Mouse (Mus musculus) retina, embryonic 14.5 days (tissue): ENCODE results near the gene Dlgap1.
A peak's percentile ranks its signal among the peaks of the same experiment; 100 is the strongest.

ENCODE experiments used
- DNase-seq: peaks from one replicate; pipeline ENCODE4 v3.0.0-alpha.2; 2015; ENCODE audit warnings: low spot score

Gene Dlgap1

DNA sequence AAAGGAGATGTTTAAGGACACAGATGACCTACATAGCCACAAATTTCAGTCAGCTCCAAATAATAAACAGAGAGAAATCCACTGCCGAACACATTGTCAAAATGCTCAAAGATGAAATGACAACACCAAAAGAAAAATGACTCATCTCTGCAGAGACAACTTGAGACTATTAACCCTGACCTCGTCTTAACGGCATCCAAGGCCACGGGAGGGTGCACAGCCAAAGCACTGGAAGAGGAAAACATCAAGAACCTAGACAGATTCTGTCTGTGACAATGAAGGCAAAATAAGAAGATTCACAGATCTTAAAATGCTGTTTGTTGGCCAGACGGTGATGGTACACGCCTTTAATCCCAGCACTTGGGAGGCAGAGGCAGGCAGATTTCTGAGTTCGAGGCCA, 370.9 kb downstream of the Dlgap1 start:
- DNase-seq, result no peak

DNA sequence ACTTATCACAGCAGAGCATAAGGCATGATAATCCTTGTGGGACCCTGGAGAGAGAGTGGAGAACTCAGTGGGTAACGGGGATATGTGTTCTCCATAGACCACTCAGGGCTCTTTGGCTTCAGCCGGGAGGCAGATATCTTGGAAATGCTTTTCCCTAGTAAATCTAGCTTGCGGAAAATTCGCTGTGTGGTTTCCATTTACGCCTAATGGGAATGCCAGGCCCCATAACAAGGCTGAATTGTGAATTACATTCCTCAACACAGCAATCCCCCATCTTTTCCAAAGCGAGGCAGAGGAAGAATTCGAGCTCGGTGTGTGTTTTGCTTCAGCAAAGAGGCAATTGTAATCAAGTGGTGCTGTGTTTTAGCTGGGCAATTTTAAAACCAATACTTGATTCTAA, 372.4 kb downstream of the Dlgap1 start:
- DNase-seq, result no peak

DNA sequence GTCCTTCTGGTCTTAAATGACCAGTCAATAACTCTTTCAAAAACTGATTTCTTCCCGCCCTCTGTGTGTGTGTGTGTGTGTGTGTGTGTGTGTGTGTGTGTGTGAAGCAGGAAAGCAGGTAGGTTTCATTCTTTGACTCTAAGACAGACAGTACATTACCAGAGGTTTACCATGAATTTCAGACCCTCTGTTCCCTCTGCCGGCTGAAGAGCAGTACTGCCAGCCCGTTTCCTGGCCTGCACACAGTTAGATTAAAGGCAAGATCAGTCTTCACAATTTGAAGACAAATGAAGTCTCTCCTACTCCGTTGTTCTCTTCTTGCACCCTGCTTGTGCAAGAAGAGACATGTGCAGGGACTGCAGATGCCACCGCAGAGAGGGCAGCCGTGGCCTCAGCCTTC, 373.0 kb downstream of the Dlgap1 start:
- DNase-seq, result peak; percentile 22

DNA sequence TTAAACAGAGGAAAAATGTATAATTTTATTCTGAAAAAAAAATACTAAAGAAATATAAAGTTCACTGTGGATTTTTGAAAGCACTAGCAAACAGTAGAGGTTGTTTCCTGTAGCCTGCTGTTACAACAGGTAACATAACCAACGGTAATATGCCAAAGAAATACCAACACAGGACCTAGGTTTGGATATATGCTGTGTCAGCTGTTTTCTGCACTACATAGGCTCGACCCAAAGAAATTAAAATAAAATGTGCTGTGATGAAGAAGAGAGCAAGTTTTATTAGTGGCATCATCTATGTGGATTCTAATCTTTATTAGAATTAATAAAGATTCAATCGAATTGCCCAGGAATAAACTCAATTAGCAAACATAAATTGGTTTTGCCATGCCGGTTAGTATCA, 378.5 kb downstream of the Dlgap1 start:
- no peak for DNase-seq

DNA sequence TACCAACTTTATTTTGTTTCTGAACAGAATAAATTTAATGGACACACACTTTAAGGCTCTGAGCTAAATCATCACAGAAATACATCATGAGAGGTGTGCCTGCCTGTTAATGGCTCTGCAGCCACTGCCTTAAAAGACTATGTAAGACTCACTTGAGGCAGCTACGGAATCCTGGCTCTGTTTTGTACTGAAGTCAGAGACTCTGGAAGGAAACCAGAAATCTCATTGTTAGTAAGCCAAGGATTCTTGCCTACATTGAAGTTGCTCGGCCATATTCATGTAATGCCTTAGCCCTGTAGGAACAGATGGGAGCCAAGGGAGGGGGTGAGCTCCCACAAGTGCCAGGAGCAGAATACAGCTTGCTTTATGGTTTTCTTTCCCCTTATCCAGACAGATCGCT, 394.7 kb downstream of the Dlgap1 start:
- no peak for DNase-seq

DNA sequence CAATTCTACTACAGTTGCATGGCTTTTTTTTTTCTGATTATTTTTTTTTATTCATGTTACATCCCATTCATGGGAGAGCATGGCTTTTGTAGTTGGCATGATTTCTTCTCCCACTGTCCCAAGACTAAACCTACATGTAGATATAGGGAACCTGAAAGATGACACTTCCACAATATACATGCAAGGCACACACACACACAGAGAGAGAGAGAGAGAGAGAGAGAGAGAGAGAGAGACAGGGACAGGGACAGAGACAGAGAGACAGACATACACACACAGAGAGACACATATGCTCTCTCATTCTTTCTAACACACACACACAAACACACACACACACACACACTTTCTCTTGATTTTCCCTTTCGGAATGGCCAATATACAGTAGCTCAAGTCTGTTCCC, 395.1 kb downstream of the Dlgap1 start:
- no peak for DNase-seq

DNA sequence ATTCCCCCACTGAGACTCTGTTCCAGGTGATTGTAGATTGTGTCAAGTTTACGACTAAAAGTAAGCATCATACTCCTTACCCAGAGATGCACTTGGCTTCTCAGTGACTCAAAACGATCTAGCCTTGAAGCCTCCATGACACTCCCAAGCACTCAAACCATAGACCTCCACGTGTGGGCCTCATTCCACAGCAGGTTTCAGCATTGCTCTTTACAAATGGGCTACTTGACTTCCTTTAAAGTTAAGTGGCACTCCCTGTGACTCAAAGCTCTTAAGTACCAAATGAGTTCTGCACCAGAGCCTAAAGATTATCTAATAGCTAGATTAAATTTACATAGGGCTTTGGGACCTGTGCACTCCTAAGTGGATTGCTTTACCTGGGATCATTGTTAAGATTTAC, 400.3 kb downstream of the Dlgap1 start:
- no peak for DNase-seq

DNA sequence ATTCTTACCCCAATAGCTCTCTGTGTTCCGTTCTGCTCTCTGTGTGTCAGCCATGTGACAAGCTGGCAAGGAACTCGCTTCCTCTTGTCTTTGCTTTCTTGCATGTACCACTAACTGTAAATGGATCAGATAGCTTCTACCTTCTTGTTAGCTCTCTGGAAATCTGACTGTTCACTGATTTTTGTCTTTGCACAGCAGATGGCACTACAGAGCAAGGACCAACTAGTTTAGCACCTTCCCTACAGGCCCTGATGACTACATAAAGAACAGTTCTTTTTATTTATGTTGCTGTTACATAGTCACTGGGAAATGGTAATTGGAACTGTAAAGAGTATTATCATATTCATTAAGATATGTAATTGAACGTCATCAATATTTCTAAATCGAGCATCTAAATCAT, 408.1 kb downstream of the Dlgap1 start:
- peak; percentile 32 for DNase-seq

DNA sequence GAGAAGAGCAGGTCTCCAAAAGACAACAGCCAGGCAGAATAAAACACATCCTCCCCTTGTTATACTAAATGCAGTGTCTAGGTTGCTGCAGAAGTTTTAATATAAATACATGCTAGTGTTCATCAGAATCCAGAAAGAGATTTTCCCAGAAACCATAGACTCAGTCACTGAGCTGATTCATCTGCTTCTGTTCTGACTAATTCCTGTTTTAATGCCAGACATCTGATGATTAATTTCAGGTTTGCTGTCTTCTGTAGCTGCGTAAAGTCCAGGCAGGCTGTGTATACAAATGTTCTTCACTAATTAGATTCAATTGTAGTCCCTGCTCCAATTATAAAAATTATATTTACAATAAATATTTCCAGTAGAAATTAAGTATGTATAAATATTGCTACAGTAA, 419.6 kb downstream of the Dlgap1 start:
- DNase-seq, result no peak

DNA sequence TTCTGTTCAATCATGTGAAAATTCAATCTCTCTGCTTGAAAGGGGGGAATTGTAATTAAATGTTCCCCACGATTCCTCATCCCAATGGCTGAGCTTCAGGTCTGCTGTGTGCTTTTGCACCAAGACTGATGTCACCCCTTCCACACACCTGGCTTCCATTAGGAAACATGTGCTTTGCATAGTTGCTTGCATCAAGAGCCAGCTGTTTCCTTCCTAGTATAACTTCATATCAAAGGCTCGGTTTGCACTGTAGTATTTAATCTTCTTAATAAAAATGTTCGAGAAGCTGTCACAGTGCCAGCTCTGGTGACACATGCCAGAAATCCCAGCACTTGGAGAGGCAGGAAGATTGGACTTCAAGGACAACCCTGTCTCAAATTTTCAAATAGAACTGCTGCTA, 428.3 kb downstream of the Dlgap1 start:
- DNase-seq, result no peak

DNA sequence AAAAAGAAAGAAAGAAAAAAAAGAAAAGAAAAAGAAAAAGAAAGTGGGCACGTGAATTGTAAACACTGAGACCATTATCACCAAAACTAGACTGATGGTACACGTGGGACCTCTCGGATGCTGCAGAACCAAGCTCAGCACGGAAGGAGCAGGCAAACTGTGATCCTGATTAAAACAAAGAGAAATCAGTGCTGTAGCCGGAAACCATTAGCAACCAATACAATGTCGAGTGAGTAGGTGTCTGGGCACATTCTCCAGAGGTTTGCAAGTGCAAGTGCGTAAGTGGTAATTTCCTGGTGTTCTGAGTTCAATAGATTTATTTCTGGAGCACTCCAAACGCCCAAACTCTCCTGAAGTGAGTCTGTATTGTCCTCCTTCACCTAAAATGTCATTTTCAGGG, 428.8 kb downstream of the Dlgap1 start:
- DNase-seq, result no peak

DNA sequence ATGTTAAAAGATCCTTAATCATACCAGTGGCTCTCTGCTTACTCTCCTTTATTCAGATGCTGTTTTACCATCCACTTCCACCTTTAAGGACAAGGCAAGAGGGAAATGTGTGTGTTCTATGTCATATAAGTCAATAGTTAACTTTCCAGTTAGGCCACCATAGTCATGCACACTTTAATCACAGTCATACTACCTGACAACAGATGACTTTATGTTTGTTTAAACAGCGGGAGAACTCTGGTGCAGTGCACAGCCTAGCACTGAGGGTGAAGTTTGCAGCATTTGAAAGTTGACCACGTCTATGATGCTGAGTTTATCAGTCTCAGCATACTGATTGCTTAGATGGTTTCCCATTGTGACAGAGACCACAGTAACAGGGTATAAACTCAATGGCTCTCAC, 433.0 kb downstream of the Dlgap1 start:
- no peak for DNase-seq

DNA sequence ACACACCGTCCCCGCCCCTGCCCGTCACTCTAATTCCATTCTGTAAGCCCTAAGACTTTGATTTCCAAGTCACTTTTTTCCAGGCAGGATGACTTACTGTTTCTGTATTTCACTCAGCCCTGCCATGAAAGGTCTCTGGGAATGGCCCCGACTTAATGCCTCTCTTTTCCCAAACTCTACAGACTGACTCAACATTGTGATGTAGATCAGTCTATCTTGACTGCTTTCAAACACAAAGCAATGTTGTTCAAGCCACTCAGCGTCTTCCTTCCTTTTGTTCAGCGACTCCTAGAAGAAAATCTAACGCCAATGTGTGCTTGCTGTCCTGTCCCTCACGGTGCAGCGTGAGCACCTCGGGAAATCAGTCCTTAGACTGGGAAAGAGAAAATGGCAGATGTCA, 434.9 kb downstream of the Dlgap1 start:
- DNase-seq, result no peak

DNA sequence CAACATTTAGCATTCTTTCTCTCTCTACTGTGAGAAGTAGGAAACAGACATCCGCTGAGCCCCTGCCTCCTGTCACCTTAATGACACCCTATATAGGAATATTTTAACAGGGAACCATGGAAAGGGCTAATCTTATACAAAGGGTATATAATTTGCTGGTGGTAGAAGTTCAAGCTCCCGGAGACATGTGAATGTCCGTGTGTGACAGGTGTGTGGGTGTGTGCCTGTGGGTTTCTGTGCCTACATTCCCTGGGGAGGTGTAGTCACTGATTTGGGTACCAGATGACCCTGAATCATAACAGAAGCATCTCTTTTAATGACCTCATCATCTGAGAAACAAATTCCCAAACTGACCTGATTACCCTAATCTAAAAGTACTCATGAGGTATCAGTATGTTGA, 445.3 kb downstream of the Dlgap1 start:
- DNase-seq, result no peak

DNA sequence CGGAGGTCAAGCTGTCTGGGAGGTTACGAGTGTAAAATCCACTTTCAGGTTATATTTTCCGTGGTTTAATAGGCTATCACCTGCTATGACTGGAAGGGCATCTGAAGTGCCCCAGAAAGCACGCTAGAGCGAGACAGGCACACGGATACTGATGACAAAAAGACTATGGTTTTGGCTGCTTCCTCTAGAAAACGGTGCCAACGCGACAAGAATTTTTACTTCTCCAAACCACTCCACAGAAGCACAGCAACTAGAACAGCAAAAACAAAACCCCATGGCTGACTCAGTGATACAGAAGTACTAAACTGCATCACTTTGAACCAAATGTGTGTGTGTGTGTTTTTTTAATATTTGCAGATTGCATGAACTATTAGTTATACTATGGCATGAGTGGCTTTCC, 459.0 kb downstream of the Dlgap1 start:
- DNase-seq, result no peak

DNA sequence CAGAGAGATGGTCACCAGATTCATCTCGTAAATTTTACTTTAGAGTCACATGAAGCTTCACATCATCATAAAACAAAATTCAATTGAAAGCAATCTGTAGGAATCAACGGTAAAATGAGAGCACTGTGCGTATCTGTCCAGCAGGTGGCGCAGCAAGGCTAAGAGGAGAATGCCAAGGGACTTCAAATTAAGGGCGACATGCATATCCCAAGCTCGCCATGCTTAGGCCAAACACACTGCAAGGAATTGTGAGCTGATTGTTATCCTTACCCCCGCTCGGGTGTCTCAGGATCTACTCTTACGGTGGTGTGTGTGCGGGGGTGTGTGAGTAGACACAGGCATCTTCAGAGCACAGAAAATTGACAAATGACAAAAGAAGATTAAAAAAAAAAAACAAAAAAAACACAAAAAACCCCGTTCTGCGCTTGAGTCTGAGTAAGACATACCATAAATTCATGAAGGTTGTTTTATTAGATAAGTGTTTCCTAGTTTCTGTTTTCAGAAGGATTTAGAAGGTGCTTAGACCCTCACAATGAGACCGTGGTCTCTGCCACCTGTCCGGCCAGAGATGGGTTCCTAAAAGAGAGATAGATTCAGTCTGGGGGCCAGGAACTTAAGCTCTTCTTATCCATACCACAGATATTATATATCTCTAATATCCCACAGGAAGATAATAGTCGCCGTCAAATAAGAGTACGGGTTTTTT, 461.0 kb downstream of the Dlgap1 start:
- peak; percentile 91 for DNase-seq

DNA sequence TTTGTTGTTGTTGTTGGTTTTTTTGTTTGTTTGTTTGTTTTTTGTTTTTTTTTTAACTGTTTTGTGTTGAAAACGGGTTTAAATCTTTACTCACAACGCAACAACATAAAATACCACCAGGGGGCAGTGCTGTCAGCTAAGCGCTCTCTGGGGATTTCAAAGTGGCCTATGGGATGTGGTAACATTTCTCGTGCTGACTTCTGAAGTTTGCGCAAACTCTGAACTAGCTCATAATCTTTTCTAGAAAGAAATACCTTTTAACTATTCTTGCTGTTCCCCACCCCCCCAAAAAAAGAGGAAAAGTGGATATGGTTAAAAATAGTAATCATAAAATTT, 461.5 kb downstream of the Dlgap1 start:
- peak; percentile 81 for DNase-seq

DNA sequence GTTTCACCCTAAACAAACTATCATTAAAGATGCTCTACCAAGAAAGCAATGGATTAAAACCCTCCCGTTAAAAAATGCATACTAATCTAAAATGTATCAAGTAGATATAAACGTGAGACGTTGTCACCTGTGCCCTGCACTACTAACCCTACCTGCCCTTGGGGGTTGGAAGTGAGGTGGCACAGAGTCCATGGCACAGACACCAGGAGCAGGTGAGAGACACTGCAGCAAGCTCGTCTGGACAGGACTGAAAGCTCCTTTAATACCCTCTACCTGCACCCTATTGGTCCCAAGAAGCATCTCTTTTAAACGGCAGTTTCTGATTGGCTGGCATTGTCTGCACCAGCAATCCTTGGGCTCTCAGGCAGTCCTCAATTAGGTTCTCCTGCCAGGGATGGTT, 464.0 kb downstream of the Dlgap1 start:
- no peak for DNase-seq

DNA sequence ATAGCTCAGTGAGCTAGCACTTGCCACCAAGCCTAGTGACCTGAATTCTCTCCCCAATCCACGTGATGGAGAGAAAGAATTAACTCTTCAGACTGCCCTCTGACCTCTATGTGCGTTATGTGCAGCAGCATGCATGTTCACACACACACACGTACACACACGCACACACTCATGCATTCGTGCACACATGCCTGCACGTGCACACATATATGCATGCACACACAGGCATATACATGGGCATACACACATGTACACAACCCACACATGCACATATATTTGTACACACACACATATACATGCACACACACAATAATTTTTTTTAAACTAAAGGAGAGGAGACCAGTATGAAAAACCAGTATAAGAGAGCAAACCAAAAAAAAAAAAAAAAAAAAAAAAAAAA, 465.7 kb downstream of the Dlgap1 start:
- DNase-seq, result no peak

DNA sequence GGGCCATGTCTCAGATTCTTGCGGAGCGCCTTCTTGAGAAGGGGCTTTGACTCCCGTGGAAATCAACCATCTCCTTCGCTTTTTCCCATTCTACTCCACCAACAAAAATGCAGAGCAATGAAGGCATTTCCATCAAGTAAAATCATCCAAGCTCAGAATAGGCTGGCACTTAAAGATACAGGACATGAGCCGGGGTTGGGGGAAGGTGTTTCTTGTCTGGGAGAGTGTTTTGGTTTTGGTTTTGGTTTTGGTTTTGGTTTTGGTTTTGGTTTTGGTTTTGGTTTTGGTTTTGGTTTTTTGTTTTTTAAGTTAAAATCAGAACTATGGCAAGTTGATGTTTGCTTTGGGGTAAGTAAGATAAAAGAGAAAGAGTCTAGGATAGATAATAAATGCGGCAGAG, 466.7 kb downstream of the Dlgap1 start:
- no peak for DNase-seq

DNA sequence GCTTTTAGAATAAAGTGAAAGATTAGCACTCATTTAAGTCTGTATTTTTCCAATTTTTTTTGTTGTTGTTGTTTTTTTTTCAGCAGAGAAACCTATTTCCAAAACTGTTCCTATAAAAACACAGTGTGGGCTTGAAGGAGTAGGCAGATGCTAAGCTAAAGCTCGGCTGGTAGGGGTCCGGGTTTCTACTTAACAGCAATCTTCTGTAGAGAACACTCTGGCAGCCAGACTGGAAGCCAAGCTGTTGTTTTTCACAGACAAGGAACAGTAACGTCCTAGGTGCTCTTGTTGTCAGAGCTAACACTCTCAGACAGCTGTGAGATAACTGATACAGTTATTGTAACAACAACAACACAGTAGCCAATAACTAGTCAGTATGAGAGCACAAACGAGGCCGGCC, 468.4 kb downstream of the Dlgap1 start:
- no peak for DNase-seq

DNA sequence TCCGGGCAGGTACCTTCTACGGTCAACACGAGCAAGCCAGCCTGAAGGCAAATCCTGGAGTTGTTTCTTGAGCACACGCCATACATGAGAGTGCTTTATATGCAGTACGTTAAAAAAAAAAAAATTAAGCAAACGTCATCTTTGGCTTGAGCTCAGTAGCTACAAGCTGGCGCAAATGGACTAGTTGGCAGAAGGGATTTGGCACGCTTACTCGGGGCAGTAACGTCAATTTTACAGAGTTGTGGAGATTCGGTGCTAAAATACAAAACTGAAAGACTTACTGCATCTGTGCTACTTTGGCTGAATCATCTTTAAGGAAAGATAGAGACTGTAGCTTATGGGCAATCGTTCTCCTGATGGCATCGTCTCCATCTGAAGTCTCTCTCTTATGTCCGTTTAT, 474.1 kb downstream of the Dlgap1 start:
- no peak for DNase-seq

DNA sequence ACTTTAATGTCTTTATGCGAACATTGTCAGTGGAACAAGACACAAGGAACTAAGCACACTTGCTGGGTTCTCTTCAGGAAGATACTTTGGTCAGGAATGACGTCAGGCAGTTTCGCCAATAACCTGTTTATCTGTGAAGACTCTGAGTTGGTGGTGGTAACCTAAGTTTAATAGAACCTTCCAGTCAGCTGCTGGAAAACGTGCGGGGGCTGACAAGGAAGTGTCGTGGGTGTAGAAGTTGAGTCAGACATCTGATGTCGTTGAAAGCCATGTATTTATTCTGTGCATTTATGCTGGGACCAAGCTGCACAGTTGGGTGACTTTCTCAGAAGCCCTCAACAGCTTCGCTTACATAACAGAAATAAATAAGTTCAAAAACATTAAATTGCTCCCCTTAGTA, 477.6 kb downstream of the Dlgap1 start:
- no peak for DNase-seq

DNA sequence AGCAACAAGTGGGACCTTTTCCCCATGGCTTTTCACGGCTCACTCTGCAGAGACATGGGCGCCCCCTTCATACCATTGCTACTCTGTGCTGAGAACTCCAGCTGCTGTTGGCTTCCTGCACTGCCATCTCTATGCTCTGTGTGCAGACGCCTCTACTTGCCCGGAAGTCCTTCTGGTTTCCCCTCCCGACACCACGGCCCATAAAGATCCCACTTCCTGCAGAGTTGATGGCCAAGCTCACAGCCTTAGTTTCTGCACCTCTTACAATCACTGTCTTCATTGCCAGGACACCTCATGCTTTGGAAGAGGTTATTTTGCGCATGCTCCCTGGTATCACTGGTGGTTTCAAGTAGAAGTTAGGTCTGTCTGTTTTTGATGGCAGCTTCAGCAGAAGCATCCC, 486.2 kb downstream of the Dlgap1 start:
- DNase-seq, result no peak

DNA sequence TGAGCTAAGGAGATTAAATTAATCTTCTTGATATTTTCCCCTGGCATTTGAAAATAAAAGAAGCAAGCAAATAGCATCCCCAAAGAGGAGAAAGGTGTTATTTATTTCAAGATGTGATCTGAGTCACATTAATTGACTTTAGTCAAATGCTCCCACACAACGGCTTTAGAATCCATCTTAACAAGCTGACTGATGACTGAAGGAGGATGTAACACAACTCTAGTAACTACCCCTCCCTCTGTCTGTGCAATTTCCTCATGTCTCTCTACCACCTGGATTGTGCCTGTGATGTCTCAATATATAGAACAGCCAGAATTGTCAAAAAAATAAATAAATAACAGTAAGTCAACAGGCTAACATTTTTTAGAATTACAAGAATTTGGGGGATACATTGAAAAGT, 488.2 kb downstream of the Dlgap1 start:
- DNase-seq, result no peak
